Mouse (Mus musculus): ENCODE measurements at regions not wholly inside any gene's neighbourhood (a gene's known extent, or its start where the extent isn't known, plus 50 kb on each side); places are given as distances from the start of the nearest gene placed in this dataset.

GRCm38 (mm10) chr1:164628840-164629239, 167.6 kb upstream of the Dpt start:
- no peak for TF ChIP-seq POLR2A (IDR thresholded peaks at IDR 0.05; ENCODE audit: borderline replicate concordance, extremely low read depth, low read depth, low read length)
- no peak for TF ChIP-seq CTCF (IDR thresholded peaks at IDR 0.05; ENCODE audit: insufficient read depth, low read length)
